Mouse (Mus musculus): ENCODE results near the gene Rara.
"Not testable (repeated sequence)": the region's sequence is repeated elsewhere in the genome, so short reads cannot be mapped to it uniquely, and the experiment has no call there.

The Rara gene

DNA sequence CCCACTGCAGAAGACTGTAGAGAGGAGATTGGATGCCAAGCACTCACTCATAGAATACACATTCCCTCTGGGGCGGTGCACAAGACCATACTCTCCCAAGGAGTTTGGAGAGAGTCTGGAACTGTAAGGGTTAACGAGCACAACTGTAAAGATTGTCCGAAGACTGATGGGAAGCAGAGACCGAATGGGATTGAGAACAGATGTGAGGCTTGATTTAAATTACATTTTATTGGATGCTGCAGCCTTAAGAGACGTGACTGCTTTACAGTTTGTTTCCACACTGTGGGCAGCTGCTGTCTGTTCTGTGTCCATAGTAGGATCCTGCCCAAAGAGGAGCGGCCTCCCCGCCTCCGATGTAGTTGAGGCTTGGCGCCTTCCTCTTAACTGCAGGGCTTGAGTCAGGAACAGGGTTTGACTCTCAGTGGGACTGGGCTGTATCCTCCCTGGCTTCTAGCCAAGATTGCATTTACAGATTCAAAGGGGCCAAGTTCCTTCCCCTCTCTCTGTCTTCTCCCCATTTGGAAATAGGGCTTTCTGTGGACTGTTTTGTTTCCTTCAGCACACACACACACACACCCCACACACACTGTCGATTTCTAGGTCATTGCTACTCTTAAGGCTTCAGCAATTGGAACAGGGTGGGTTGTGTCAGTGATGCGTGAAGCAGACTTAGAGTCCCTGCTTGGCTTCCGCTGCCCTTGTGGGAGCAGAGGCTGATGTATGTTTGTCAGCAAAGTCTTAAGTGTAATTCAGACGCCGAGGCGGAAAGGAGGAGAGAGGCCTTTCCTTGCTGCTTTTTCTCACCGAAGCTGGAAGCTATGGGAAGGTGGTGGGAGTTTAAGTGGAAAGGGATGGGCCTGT lies 4.5 kb upstream of the Rara start:
- peak; percentile 66 for DNase-seq

DNA sequence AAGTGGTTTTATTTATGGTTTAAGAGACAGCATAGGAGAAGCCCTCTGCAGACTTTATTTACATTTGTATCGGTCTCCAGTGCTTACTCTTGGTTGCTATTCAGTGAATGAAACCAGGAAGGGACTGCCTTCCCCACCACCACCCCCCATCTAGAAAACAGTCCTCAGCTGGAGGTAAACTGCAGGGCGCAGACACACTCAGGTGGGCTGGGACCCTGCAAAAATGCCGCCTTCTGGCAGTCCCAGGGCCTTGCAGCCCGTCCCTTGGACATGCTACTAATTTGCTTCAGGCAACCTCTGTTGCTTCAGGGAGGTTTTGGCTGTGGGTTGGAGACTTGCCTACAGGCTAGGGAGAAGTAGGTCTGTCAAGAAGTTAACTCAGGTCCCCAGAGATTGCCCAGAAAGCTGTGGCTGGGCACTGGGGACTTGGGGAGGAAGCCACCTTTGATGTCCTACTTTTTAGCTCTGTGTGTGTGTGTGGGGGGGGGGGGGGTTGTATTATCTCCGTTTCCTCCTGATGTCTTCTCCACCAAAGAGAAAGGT lies 2.9 kb upstream of the Rara start:
- no peak for DNase-seq

DNA sequence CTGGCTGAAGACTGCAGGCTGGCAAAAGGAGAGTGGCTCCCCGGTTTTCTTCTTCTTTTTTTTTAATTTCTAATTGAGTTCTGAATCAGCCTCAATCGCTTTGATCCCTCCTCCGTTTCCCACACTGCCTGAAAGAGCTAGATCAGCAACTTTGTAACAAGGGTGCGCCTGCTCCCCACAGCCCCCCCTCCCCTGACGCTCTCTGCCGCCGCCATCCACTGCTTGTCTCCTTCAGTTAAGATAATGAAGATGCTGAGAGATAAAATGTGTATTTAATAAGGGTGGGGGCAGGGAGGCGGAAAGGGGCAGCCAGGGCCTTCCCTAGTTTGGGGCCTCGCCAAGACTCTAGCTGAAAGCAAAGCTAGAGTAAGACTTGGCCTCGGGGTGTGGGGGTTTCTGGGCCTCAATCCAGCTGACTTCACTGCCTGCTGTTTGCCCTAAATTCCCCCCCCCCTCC lies 2.3 kb upstream of the Rara start:
- peak; percentile 76 for DNase-seq

DNA sequence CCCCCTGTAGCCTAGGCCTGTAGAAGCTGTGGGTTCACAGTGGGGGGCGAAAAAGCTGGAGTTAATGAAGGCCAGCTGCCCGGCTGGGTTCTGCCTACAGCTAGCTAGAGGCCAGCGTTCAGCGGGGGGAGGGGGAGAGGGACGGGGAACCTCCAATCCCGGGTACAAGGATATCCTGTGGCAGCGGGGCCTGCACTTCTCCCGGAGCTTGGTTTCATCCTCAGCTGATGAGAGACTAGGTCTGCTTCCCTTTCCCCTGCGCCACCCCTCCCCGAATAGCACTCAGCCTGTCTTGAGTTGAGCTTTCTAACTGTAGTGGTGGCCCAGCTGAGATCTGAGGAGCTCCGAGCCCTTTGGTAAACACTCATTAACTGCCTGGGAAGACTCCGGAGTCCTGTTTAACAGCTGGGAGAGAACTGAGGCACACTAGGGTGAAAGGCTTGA lies 1.7 kb upstream of the Rara start:
- peak; percentile 93 for DNase-seq

GRCm38 (mm10) chr11:98926553-98926952 lies 1.1 kb upstream of the Rara start:
- DNase-seq: no peak

- no peak for DNase-seq
These were observed 722 bp downstream of the Rara start for GRCm38 (mm10) chr11:98928186-98928893.

DNA sequence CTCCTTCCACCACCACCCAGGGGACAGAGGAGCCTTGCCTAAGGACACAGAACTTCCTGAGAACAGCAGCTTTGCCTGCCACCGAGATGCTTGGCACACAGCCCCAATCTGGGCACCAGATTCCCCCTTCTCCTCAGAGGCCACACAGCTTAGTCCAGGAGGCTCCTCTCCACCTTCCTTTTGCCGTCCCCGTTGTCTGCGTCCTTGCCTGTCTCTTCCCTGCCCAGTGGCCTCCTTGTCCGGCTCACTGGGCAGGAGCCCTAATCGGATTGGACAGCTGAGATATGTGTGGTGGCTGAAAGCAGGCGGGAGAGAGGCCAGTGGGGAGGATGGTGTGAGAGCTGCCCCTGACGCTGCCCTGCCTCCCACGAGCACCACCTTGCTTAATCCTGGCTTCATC lies 1.9 kb downstream of the Rara start:
- peak; percentile 56 for DNase-seq

GRCm38 (mm10) chr11:98930127-98930601 lies 2.5 kb downstream of the Rara start:
- DNase-seq: no peak

DNA sequence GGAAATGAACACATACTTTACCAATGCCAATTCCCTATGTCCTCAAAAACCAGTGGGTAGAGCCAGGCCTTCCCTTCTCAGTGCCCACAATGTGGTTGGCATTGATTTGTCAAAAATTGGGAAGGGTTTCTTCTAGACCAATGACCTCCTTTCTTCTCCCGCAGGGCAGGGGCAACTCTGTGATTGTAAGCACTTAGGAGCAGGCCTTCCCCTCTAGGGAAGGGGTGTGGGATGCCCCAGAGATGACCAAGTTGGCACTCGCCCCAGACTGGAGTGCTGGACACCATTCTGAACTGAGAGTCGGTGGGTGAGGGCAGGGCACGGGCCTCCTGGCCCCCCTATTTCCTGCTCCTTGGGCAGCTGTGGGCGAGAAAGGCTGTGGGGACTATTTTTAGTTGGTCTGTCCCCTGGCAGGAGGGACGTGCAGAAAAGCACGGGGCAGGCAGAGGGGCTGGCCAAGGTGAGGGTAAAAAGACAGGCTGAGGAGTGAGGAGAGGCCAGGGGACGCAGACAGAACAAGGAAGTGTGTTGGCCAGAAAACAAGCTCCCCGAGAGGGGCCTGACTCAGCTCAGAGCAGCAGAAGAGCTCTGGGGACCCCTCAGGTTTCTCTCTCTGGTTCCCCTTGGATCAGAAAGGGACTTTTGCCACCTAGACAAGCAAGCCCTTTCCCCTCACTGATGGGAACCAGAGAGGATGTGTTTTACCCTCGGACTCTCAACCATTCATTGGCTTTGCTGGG lies 3.3 kb downstream of the Rara start:
- DNase-seq: no peak

DNA sequence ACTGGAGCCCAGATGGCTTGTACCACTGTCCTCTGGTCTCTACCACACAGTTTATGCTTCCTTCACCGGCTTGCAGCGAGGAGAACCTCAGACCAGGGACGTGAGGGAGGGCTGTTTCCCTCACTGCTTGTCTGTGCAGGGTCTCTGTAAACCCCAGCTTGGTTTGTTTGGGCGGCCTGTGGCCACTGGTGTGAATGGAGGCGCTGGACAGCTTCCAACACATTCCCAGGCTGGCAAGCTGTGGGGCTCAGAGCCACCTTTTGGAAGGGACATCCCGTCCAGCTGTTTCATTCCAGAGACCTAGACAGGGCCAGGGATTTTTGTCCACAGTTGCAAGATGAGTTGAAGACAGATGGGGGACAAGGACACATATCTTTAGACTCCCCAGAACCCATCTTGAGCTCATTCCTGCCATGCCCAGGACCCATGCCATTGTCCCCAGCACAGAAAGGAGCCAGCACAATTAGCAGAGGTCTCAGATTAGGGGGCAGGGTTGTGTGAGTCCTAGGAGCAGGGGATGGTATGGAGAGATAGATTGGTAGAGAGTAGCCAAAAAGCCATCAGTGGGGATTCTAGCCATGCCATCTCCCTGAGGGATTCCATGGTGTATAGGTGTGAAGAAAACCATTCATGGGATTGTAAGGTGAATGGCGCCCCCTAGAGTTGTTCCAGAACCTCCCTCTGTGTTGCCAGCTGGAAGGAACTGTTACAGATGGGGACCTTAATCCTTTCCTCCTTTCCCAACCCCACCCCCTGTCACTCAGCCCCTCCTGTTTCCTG lies 4.1 kb downstream of the Rara start:
- DNase-seq: no peak

- DNase-seq: peak; percentile 58
These were observed 4.9 kb downstream of the Rara start for GRCm38 (mm10) chr11:98932293-98933091.

DNA sequence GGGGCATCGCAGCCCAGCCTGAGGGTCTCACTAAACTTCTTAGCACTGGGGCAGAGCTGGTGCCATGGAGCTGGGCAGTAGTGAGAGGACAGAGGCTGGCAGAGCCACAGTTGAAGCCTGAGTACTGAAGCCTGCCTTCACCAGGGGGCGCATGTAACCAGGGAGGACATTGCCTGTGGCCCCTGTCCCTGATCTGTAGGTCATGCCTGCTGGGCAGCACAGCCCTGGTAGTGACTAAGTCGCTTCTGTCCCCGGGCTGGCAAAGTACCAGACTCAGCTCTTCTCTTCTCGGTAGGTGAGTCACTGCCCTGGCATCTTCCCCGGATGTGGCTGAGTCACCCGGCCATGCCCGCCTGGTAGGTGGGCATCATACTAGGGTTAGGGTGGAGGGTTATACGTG lies 5.5 kb downstream of the Rara start:
- no peak for DNase-seq

GRCm38 (mm10) chr11:98933847-98934246 lies 6.2 kb downstream of the Rara start:
- not testable (repeated sequence) for DNase-seq

DNA sequence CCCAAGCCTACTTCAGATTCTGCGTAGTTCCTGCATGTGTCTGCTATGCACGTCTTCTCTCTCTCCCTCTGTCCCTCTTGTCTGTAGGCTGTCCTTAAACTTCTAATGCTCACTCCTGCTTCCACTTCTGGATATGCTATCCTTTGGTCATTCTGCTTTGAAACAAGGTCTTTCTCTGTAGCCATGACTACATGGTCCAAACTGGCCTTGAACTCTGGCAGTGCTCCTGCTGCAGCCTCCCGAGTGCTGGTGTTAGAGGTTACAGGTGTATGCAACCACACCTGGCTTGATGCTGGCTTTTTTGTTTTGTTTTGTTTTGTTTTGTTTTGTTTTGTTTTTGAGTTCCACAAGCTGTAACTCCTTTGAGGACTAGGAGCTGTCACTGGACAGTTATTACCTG lies 6.7 kb downstream of the Rara start:
- DNase-seq: no peak

DNA sequence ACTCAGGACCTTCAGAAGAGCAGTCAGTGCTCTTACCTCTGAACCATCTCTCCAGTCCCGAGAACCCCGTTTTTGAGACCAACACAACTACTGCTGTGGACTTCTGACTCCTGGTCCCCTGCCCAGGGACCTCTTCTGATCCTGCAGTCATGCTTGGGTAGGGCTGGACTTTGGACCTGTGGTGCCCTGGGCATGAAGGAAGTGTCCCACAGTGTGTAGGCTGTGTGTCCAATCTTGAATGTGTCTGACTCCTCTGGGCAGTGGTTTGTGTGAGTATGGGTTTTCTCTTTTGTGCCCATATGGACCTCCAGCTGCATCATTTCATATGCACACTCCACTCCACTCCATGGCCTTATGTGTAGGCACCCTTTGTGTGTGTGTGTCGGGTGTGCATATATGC lies 7.5 kb downstream of the Rara start:
- no peak for DNase-seq

- DNase-seq: peak; percentile 88
These were observed 8.6 kb downstream of the Rara start for GRCm38 (mm10) chr11:98936170-98936569.

GRCm38 (mm10) chr11:98936606-98937409 lies 9.2 kb downstream of the Rara start:
- DNase-seq: no peak

GRCm38 (mm10) chr11:98937410-98937913 lies 9.8 kb downstream of the Rara start:
- peak; percentile 98 for DNase-seq

GRCm38 (mm10) chr11:98937914-98938694 lies 10.5 kb downstream of the Rara start:
- DNase-seq: peak; percentile 72
